ENCODE assay signal across 8 mouse cellular contexts in genomic region chr7:38227900-38228298, GRCm38 (mm10). TPM values are rescaled to one million over a fixed set of nuclear protein-coding genes. Genes with fewer than 3 reads are reported as not detected.
DNase-seq lines count a peak whose midpoint lies in the region; ATAC-seq lines count a peak whose summit lies in the region.

TSS of gene Plekhf1 (minus strand) at chr7:38228016.

- no peaks in the 10 kb centered on the region for H3K36me3 ChIP-seq in intestine, embryonic 15.5 days

- peaks cover 9% of the 10 kb centered on the region for H3K27me3 ChIP-seq in intestine, embryonic 15.5 days (replicated peaks)

- WGBS in intestine, embryonic 15.5 days = under 1% methylated on average over 36 of the region's 36 CpGs

- peak; percentile 88 for DNase-seq in adrenal gland, adult 8-10 months
- DNase-seq in embryo, embryonic 11.5 days (ENCODE audit: low read depth, low spot score) = peak; percentile 87
- peak; percentile 94 to 98 for DNase-seq in gastrocnemius, postnatal 36 days
- peak; percentile 77 to 87 for DNase-seq in left cerebral cortex, postnatal 14 days (ENCODE audit: low spot score in 2 of 2)
- DNase-seq in right cerebral cortex, postnatal 14 days = peak; percentile 81
- DNase-seq in urinary bladder, postnatal 25 days (ENCODE audit: low spot score) = peak; percentile 94

- peak within 1 kb of the TSS; percentile 69 for H3K9ac ChIP-seq in intestine, embryonic 15.5 days

- intact Hi-C loops in gastrocnemius, postnatal 36 days (cut with DNase I) = loop anchor here (5.0 kb wide), 1 partner anchor 39 kb away; no protein-coding TSS in a partner anchor
- intact Hi-C loops in left cerebral cortex, postnatal 14 days (cut with DNase I) = no loop called here

- peak; percentile 96 for ATAC-seq in intestine, embryonic 15.5 days
- ATAC-seq in megakaryocyte-erythroid progenitor cell, adult 5-6 weeks (replicated peaks; ENCODE audit: low FRiP score, low TSS enrichment, poor library complexity, severe bottlenecking) = peak; percentile 96

- no peaks in the 10 kb centered on the region for H3K9me3 ChIP-seq in intestine, embryonic 15.5 days

- H3K4me2 ChIP-seq in intestine, embryonic 15.5 days (replicated peaks) = peak within 1 kb of the TSS; percentile 88

- peak within 1 kb of the TSS; percentile 70 for H3K27ac ChIP-seq in intestine, embryonic 15.5 days

- 0 out of 2 replicates have a peak, but pooled peaks cover 10% of the 10 kb centered on the region for H3K4me1 ChIP-seq in intestine, embryonic 15.5 days (replicated peaks)

- peak within 1 kb of the TSS; percentile 69 for H3K4me3 ChIP-seq in intestine, embryonic 15.5 days (replicated peaks)

RNA-seq across cellular contexts. Expression of gene Plekhf1, which starts in this region (rescaled TPM):
- 1 to 10 TPM; 1.2 to 1.9 (median 1.7) TPM for total RNA-seq in adrenal gland, adult 8-10 months (2022)
- total RNA-seq in gastrocnemius, postnatal 36 days (2021) = 1 to 10 TPM; 5.6 to 6.0 TPM
- polyA plus RNA-seq in intestine, embryonic 15.5 days (2015; fragmentation: Nextera tagmentation; extraction: Ambion mirVana) = 3.3 TPM in 2 replicates
- total RNA-seq in left cerebral cortex, postnatal 14 days (2021) = 1 to 10 TPM in 1 of 2 experiments, under 1 TPM in 1; 0.89 to 1.8 TPM
- total RNA-seq in megakaryocyte-erythroid progenitor cell, adult 5-6 weeks (2014; fragmentation: Nextera tagmentation) = 1.0 TPM in 1 of 2 replicates, not detected in the other
- 0.38 and 0.42 TPM in 2 replicates for total RNA-seq in megakaryocyte-erythroid progenitor cell, adult 5-6 weeks (2017)

Comparison
In these comparisons a context has a peak if more than half of its experiments do, and no peak if none do; other contexts are left out.
1. Peak in every context shown above with its lines: DNase-seq, ATAC-seq, H3K4me3 ChIP-seq and H3K27ac ChIP-seq.